Mouse (Mus musculus): ENCODE results near the gene Snta1.

The Snta1 gene

GRCm38 (mm10) chr2:154407643-154408445, at the start of gene Snta1:
TSS of gene Snta1 (minus strand) at chr2:154408099.
- DNase-seq (ENCODE audit: low spot score) = peak; percentile 75

GRCm38 (mm10) chr2:154456621-154457020, 48.7 kb upstream of the Snta1 start:
- DNase-seq (ENCODE audit: low spot score) = no peak

GRCm38 (mm10) chr2:154455776-154456175, 47.9 kb upstream of the Snta1 start:
- peak; percentile 45 for DNase-seq (ENCODE audit: low spot score)

GRCm38 (mm10) chr2:154454605-154455004, 46.7 kb upstream of the Snta1 start:
- DNase-seq (ENCODE audit: low spot score) = peak; percentile 75

- DNase-seq (ENCODE audit: low spot score) = no peak
These were observed 46.2 kb upstream of the Snta1 start for GRCm38 (mm10) chr2:154454099-154454498.

GRCm38 (mm10) chr2:154452951-154453350, 45.1 kb upstream of the Snta1 start:
- no peak for DNase-seq (ENCODE audit: low spot score)

GRCm38 (mm10) chr2:154448633-154449032, 40.7 kb upstream of the Snta1 start:
- DNase-seq (ENCODE audit: low spot score) = no peak

GRCm38 (mm10) chr2:154447821-154448220, 39.9 kb upstream of the Snta1 start:
- no peak for DNase-seq (ENCODE audit: low spot score)

GRCm38 (mm10) chr2:154440453-154440852, 32.6 kb upstream of the Snta1 start:
- DNase-seq (ENCODE audit: low spot score) = no peak

- no peak for DNase-seq (ENCODE audit: low spot score)
These were observed 29.3 kb upstream of the Snta1 start for GRCm38 (mm10) chr2:154437191-154437527.

- DNase-seq (ENCODE audit: low spot score) = peak; percentile 65
These were observed 28.7 kb upstream of the Snta1 start, which contains the start of gene Cbfa2t2 for GRCm38 (mm10) chr2:154436458-154437190. TSS of gene Cbfa2t2 (plus strand) at chr2:154436481.

- peak; percentile 99 for DNase-seq (ENCODE audit: low spot score)
These were observed 28.2 kb upstream of the Snta1 start for GRCm38 (mm10) chr2:154436076-154436457.

- DNase-seq (ENCODE audit: low spot score) = no peak
These were observed 26.8 kb upstream of the Snta1 start for GRCm38 (mm10) chr2:154434690-154435089.

GRCm38 (mm10) chr2:154433391-154433790, 25.5 kb upstream of the Snta1 start:
- DNase-seq (ENCODE audit: low spot score) = peak; percentile 46

GRCm38 (mm10) chr2:154432696-154433095, 24.8 kb upstream of the Snta1 start:
- no peak for DNase-seq (ENCODE audit: low spot score)

- DNase-seq (ENCODE audit: low spot score) = no peak
These were observed 22.7 kb upstream of the Snta1 start for GRCm38 (mm10) chr2:154430566-154430965.

- peak; percentile 35 for DNase-seq (ENCODE audit: low spot score)
These were observed 20.0 kb upstream of the Snta1 start for GRCm38 (mm10) chr2:154427853-154428360.

GRCm38 (mm10) chr2:154426905-154427852, 19.3 kb upstream of the Snta1 start:
- no peak for DNase-seq (ENCODE audit: low spot score)

- DNase-seq (ENCODE audit: low spot score) = peak; percentile 72
These were observed 18.4 kb upstream of the Snta1 start for GRCm38 (mm10) chr2:154426188-154426904.

GRCm38 (mm10) chr2:154425522-154425921, 17.6 kb upstream of the Snta1 start:
- no peak for DNase-seq (ENCODE audit: low spot score)

GRCm38 (mm10) chr2:154423548-154423947, 15.6 kb upstream of the Snta1 start:
- DNase-seq (ENCODE audit: low spot score) = no peak

Measured in embryo, embryonic 10 days (tissue).